ENCODE assay signal across 14 mouse cellular contexts in genomic region chr14:121505485-121505860, GRCm38 (mm10). TPM values are rescaled to one million over a fixed set of nuclear protein-coding genes. Genes with fewer than 3 reads are reported as not detected.
DNase-seq lines count a peak whose midpoint lies in the region; ATAC-seq and TF ChIP-seq lines count a peak whose summit lies in the region.
"Had no signal": no experiment of that assay in that cellular context is flagged by ENCODE, and none has a peak within 500 bp of the region (broad histone marks: within the 10 kb centered on the region; RNA-seq: fewer than 3 reads in every experiment).

No protein-coding gene starts in this region.

- H3K27ac ChIP-seq in hindbrain, embryonic 11.5 days (ENCODE audit: low read depth, low read length), result no peak overlapping the region
- no peak overlapping the region for H3K27ac ChIP-seq in hindbrain, postnatal 0 days
- H3K27ac ChIP-seq in ES-E14 (ENCODE audit: insufficient read depth, low read depth, low read length, poor library complexity, severe bottlenecking), result peak overlapping the region; percentile 90
- H3K27ac ChIP-seq in forebrain, postnatal 0 days (ENCODE audit: low read depth, low read length), result no peak overlapping the region
- no peak overlapping the region for H3K27ac ChIP-seq in midbrain, embryonic 13.5 days

- no peaks in the 10 kb centered on the region for H3K36me3 ChIP-seq in hindbrain, embryonic 11.5 days (ENCODE audit: control insufficient read depth, insufficient read depth, low read length)
- no peaks in the 10 kb centered on the region for H3K36me3 ChIP-seq in hindbrain, postnatal 0 days (ENCODE audit: insufficient read depth, low read length)
- H3K36me3 ChIP-seq in ES-E14 (ENCODE audit: control insufficient read depth, insufficient read depth, low read length, poor library complexity, severe bottlenecking), result no peaks in the 10 kb centered on the region
- H3K36me3 ChIP-seq in forebrain, postnatal 0 days (ENCODE audit: insufficient read depth), result no peaks in the 10 kb centered on the region
- H3K36me3 ChIP-seq in midbrain, embryonic 13.5 days, result no peaks in the 10 kb centered on the region

- H3K4me3 ChIP-seq in hindbrain, embryonic 11.5 days (ENCODE audit: low read depth, low read length), result peak overlapping the region; percentile 17; the same call in 1 of the 2 replicates
- H3K4me3 ChIP-seq in hindbrain, postnatal 0 days (ENCODE audit: low read length), result no peak overlapping the region
- peak overlapping the region; percentile 43 to 66 for H3K4me3 ChIP-seq in ES-E14 (ENCODE audit: insufficient read depth in 1 of 2, low read depth in 1 of 2, low read length in 2 of 2, poor library complexity in 1 of 2, severe bottlenecking in 1 of 2)
- no peak overlapping the region for H3K4me3 ChIP-seq in forebrain, postnatal 0 days (ENCODE audit: low read depth, low read length)
- no peak overlapping the region for H3K4me3 ChIP-seq in midbrain, embryonic 13.5 days (replicated peaks)
- H3K4me3 ChIP-seq: megakaryocyte, embryonic 14.5 days had no signal

- no peak for ATAC-seq in hindbrain, embryonic 11.5 days (ENCODE audit: low FRiP score)
- ATAC-seq in hindbrain, postnatal 0 days, result no peak
- no peak for ATAC-seq in forebrain, postnatal 0 days
- ATAC-seq in midbrain, embryonic 13.5 days, result no peak
- ATAC-seq in monocyte, adult 5-6 weeks (replicated peaks; ENCODE audit: insufficient number of reproducible peaks, low FRiP score, low TSS enrichment, poor library complexity, severe bottlenecking), result no peak

- no peak overlapping the region for H3K9ac ChIP-seq in hindbrain, embryonic 11.5 days (ENCODE audit: low read depth, low read length)
- no peak overlapping the region for H3K9ac ChIP-seq in hindbrain, postnatal 0 days (replicated peaks; ENCODE audit: low read length)
- peak overlapping the region; percentile 63 for H3K9ac ChIP-seq in ES-E14 (ENCODE audit: insufficient read depth, low read depth, low read length, poor library complexity, severe bottlenecking)
- no peak overlapping the region for H3K9ac ChIP-seq in forebrain, postnatal 0 days
- no peak overlapping the region for H3K9ac ChIP-seq in midbrain, embryonic 13.5 days (replicated peaks)

- DNase-seq in hindbrain, embryonic 11.5 days (ENCODE audit: low spot score), result no peak
- DNase-seq in hindbrain, postnatal 0 days (ENCODE audit: low spot score), result no peak
- DNase-seq in ES-E14 (ENCODE audit: low read depth, low spot score), result no peak
- DNase-seq in forebrain, postnatal 0 days, result no peak
- DNase-seq in left cerebral cortex, adult 8-10 months (ENCODE audit: low spot score in 2 of 2), result no peak
- DNase-seq in right cerebral cortex, postnatal 25 days, result no peak
- DNase-seq: adrenal gland, postnatal 10 days; cerebellum, adult 9-10 months; right cerebral cortex, adult 18-20 months; thymus, postnatal 25 days had no signal

- H3K27me3 ChIP-seq in hindbrain, embryonic 11.5 days (ENCODE audit: control insufficient read depth, insufficient read depth, low read length), result peaks cover 21% of the 10 kb centered on the region
- peaks cover 19% of the 10 kb centered on the region for H3K27me3 ChIP-seq in hindbrain, postnatal 0 days (ENCODE audit: insufficient read depth, low read length)
- peaks cover 16% of the 10 kb centered on the region for H3K27me3 ChIP-seq in forebrain, postnatal 0 days (ENCODE audit: insufficient read depth, low read length)
- peaks cover 35% of the 10 kb centered on the region for H3K27me3 ChIP-seq in midbrain, embryonic 13.5 days

- H3K9me3 ChIP-seq in hindbrain, embryonic 11.5 days (ENCODE audit: control insufficient read depth, low read length), result no peaks in the 10 kb centered on the region
- H3K9me3 ChIP-seq in hindbrain, postnatal 0 days (ENCODE audit: low read length), result no peaks in the 10 kb centered on the region
- H3K9me3 ChIP-seq in ES-E14 (ENCODE audit: control insufficient read depth, insufficient read depth, low read depth, low read length), result peaks cover 2% of the 10 kb centered on the region; the same call in 1 of the 2 replicates
- H3K9me3 ChIP-seq in forebrain, postnatal 0 days (ENCODE audit: low read length), result no peaks in the 10 kb centered on the region
- H3K9me3 ChIP-seq in midbrain, embryonic 13.5 days, result no peaks in the 10 kb centered on the region

- H3K4me2 ChIP-seq in hindbrain, embryonic 11.5 days (replicated peaks; ENCODE audit: low read depth, low read length), result peak overlapping the region; percentile 35; the same call in 1 of the 2 replicates
- H3K4me2 ChIP-seq in hindbrain, postnatal 0 days (ENCODE audit: low read depth, low read length), result no peak overlapping the region
- peak overlapping the region; percentile 10; the same call in 1 of the 2 replicates for H3K4me2 ChIP-seq in forebrain, postnatal 0 days (ENCODE audit: low read depth)
- H3K4me2 ChIP-seq in midbrain, embryonic 13.5 days (replicated peaks), result peak overlapping the region; percentile 48

- 0 out of 2 replicates have a peak, but pooled peaks cover 2% of the 10 kb centered on the region for H3K4me1 ChIP-seq in hindbrain, embryonic 11.5 days (replicated peaks; ENCODE audit: control insufficient read depth, insufficient read depth, low read length)
- H3K4me1 ChIP-seq in hindbrain, postnatal 0 days (ENCODE audit: insufficient read depth, low read length), result no peaks in the 10 kb centered on the region
- H3K4me1 ChIP-seq in ES-E14 (ENCODE audit: control insufficient read depth in 2 of 2, insufficient read depth in 2 of 2, low read length in 2 of 2, poor library complexity in 1 of 2), result peaks cover 7 to 17% of the 10 kb centered on the region in 2 experiments; a peak in 3 of 4 replicates
- H3K4me1 ChIP-seq in forebrain, postnatal 0 days (ENCODE audit: insufficient read depth), result no peaks in the 10 kb centered on the region
- peaks cover 8% of the 10 kb centered on the region for H3K4me1 ChIP-seq in midbrain, embryonic 13.5 days (replicated peaks)
- H3K4me1 ChIP-seq: megakaryocyte, embryonic 14.5 days had no signal

- in situ Hi-C loops in ES-E14 (cut with MboI; ENCODE audit: low sequenced_read_pairs in 2 of 2, unreplicated experiment in 2 of 2), result no loop called here

- TF ChIP-seq CTCF in hindbrain, postnatal 0 days (IDR thresholded peaks at IDR 0.05; ENCODE audit: low read depth), result no peak
- TF ChIP-seq CTCF in forebrain, postnatal 0 days (IDR thresholded peaks at IDR 0.05; ENCODE audit: low read depth), result no peak

- WGBS in hindbrain, embryonic 11.5 days, result 31% methylated on average over 9 of the region's 9 CpGs
- 28% methylated on average over 9 of the region's 9 CpGs for WGBS in hindbrain, postnatal 0 days
- WGBS in forebrain, postnatal 0 days, result 27% methylated on average over 9 of the region's 9 CpGs
- WGBS in midbrain, embryonic 13.5 days, result 18% methylated on average over 9 of the region's 9 CpGs

TF ChIP-seq in ES-E14, 5 proteins besides CTCF, POLR2A, EP300 and RAD21:
- TF ChIP-seq MAFK (IDR thresholded peaks at IDR 0.05; ENCODE audit: insufficient read depth, low read depth, low read length) (no peak), CHD2 (IDR thresholded peaks at IDR 0.05; ENCODE audit: low read depth, low read length) (no peak), HCFC1 (IDR thresholded peaks at IDR 0.05; ENCODE audit: borderline replicate concordance, insufficient read depth, low read length) (no peak), ZNF384 (IDR thresholded peaks at IDR 0.05; ENCODE audit: low read depth, low read length) (no peak), ZC3H11A (IDR thresholded peaks at IDR 0.05; ENCODE audit: borderline replicate concordance, low read depth, low read length) (no peak)

RNA-seq across cellular contexts. Expression of gene Slc15a1, which starts 0.4 kb away (rescaled TPM):
- 0.15 and 0.36 TPM in 2 replicates for polyA plus RNA-seq in hindbrain, embryonic 11.5 days (2014; fragmentation: Nextera tagmentation; extraction: Ambion mirVana)
- not detected in 2 replicates for total RNA-seq in hindbrain, postnatal 0 days (2014; rRNA removed)
- 0.08 TPM in 2 replicates for polyA plus RNA-seq in hindbrain, postnatal 0 days (2015; fragmentation: Nextera tagmentation; extraction: Ambion mirVana)
- 4.6 and 13.2 TPM in 2 replicates for total RNA-seq in ES-E14 (2012; rRNA removed)
- total RNA-seq in forebrain, postnatal 0 days (2014; rRNA removed), result 0.38 TPM in 1 of 2 replicates, not detected in the other
- 0.09 and 0.18 TPM in 2 replicates for polyA plus RNA-seq in forebrain, postnatal 0 days (2015; fragmentation: Nextera tagmentation; extraction: Ambion mirVana)
- 0.05 TPM in 1 of 2 replicates, not detected in the other for polyA plus RNA-seq in midbrain, embryonic 13.5 days (2015; fragmentation: Nextera tagmentation; extraction: Ambion mirVana)
- total RNA-seq in left cerebral cortex, adult 8-10 months (2022), result not detected
- not detected in 3 replicates for total RNA-seq in monocyte, adult 5-6 weeks (2017)
- total RNA-seq: left cerebral cortex, adult 18-20 months had no signal

Comparison
In these comparisons a context has a peak if more than half of its experiments do, and no peak if none do; other contexts are left out.
1. H3K4me3 ChIP-seq: peak in hindbrain, embryonic 11.5 days (single experiment) and ES-E14 (2 of 2); none in hindbrain, postnatal 0 days (single experiment), forebrain, postnatal 0 days (single experiment) and midbrain, embryonic 13.5 days (single experiment).